Mouse (Mus musculus): ENCODE measurements around the gene Coq8a. TPM values are rescaled to one million over a fixed set of nuclear protein-coding genes. Genes with fewer than 3 reads are reported as not detected.

Gene Coq8a
- polyA plus RNA-seq, 1 experiment from 2014 or later, result 25.6 TPM

- ATAC-seq (ENCODE audit: low FRiP score, low TSS enrichment) (no peak), DNase-seq (ENCODE audit: low spot score) (no peak)
- Histone ChIP-seq H3K27ac (replicated peaks) (no peak overlapping the region), H3K4me1 (replicated peaks; ENCODE audit: control insufficient read depth, insufficient read depth) (no peaks in the 10 kb centered on the region), H3K27me3 (ENCODE audit: control insufficient read depth, insufficient read depth, low read length) (no peaks in the 10 kb centered on the region), H3K9ac (ENCODE audit: low read length) (no peak overlapping the region), H3K36me3 (ENCODE audit: control insufficient read depth, insufficient read depth, low read length) (peaks cover 3% of the 10 kb centered on the region; the same call in 1 of the 2 replicates), H3K4me3 (ENCODE audit: low read depth, low read length) (no peak overlapping the region), H3K4me2 (replicated peaks; ENCODE audit: low read depth) (no peak overlapping the region), H3K9me3 (ENCODE audit: control insufficient read depth, low read length) (no peaks in the 10 kb centered on the region)
- WGBS, result 86% methylated on average over 5 of the region's 5 CpGs
- TF ChIP-seq EP300 (optimal IDR thresholded peaks at IDR 0.05) (no peak), CTCF (IDR thresholded peaks at IDR 0.05; ENCODE audit: low read depth) (no peak)
Measured at GRCm38 (mm10) chr1:180128077-180128792, 71.2 kb downstream of the Coq8a start.

- Histone ChIP-seq H3K4me2 (replicated peaks; ENCODE audit: low read depth) (no peak overlapping the region), H3K9me3 (ENCODE audit: control insufficient read depth, low read length) (no peaks in the 10 kb centered on the region), H3K4me3 (ENCODE audit: low read depth, low read length) (no peak overlapping the region), H3K36me3 (ENCODE audit: control insufficient read depth, insufficient read depth, low read length) (no peaks in the 10 kb centered on the region), H3K9ac (ENCODE audit: low read length) (no peak overlapping the region), H3K27me3 (ENCODE audit: control insufficient read depth, insufficient read depth, low read length) (no peaks in the 10 kb centered on the region), H3K27ac (replicated peaks) (no peak overlapping the region), H3K4me1 (replicated peaks; ENCODE audit: control insufficient read depth, insufficient read depth) (no peaks in the 10 kb centered on the region)
- TF ChIP-seq EP300 (optimal IDR thresholded peaks at IDR 0.05) (no peak), CTCF (IDR thresholded peaks at IDR 0.05; ENCODE audit: low read depth) (no peak)
- ATAC-seq (ENCODE audit: low FRiP score, low TSS enrichment) (no peak), DNase-seq (ENCODE audit: low spot score) (no peak)
- WGBS, result 84% methylated on average over 8 of the region's 8 CpGs
Measured at GRCm38 (mm10) chr1:180118233-180118632, 81.2 kb downstream of the Coq8a start.

GRCm38 (mm10) chr1:180116525-180116924 lies 82.9 kb downstream of the Coq8a start:
- H3K4me1 ChIP-seq (replicated peaks; ENCODE audit: control insufficient read depth, insufficient read depth), result no peaks in the 10 kb centered on the region
- no peak overlapping the region for H3K4me2 ChIP-seq (replicated peaks; ENCODE audit: low read depth)
- 76% methylated on average over 1 of the region's 1 CpGs for WGBS
- no peak for TF ChIP-seq EP300 (optimal IDR thresholded peaks at IDR 0.05)
- peak; percentile 69 for TF ChIP-seq CTCF (IDR thresholded peaks at IDR 0.05; ENCODE audit: low read depth)
- DNase-seq (ENCODE audit: low spot score) (peak; percentile 38), ATAC-seq (ENCODE audit: low FRiP score, low TSS enrichment) (no peak)
- H3K36me3 ChIP-seq (ENCODE audit: control insufficient read depth, insufficient read depth, low read length), result no peaks in the 10 kb centered on the region
- no peak overlapping the region for H3K27ac ChIP-seq (replicated peaks)
- H3K9ac ChIP-seq (ENCODE audit: low read length), result no peak overlapping the region
- no peaks in the 10 kb centered on the region for H3K9me3 ChIP-seq (ENCODE audit: control insufficient read depth, low read length)
- no peak overlapping the region for H3K4me3 ChIP-seq (ENCODE audit: low read depth, low read length)
- no peaks in the 10 kb centered on the region for H3K27me3 ChIP-seq (ENCODE audit: control insufficient read depth, insufficient read depth, low read length)

Other genes with a start within 250 kb of the Coq8a start
- gene Cdc42bpa, start 239.1 kb downstream of the Coq8a start, polyA plus RNA-seq (2015; fragmentation: Nextera tagmentation; extraction: Ambion mirVana), result 8.0 and 8.8 TPM in 2 replicates
- gene Psen2, start 63.8 kb upstream of the Coq8a start, polyA plus RNA-seq (2015; fragmentation: Nextera tagmentation; extraction: Ambion mirVana), result 14.3 and 15.2 TPM in 2 replicates
- gene Itpkb, start 130.9 kb upstream of the Coq8a start, polyA plus RNA-seq (2015; fragmentation: Nextera tagmentation; extraction: Ambion mirVana), result 3.7 and 4.0 TPM in 2 replicates

Data from stomach, postnatal 0 days (tissue).